Mouse (Mus musculus) liver, adult (tissue): ENCODE measurements around the gene Rora.

Experiments used
- GATA4 ChIP-seq: IDR thresholded peaks from 2 replicates; pipeline ENCODE4 v1.6.1; 2014; ENCODE audit warnings: mild to moderate bottlenecking, low read length; ENCODE audit not compliant: insufficient replicate concordance

Rora gene

DNA sequence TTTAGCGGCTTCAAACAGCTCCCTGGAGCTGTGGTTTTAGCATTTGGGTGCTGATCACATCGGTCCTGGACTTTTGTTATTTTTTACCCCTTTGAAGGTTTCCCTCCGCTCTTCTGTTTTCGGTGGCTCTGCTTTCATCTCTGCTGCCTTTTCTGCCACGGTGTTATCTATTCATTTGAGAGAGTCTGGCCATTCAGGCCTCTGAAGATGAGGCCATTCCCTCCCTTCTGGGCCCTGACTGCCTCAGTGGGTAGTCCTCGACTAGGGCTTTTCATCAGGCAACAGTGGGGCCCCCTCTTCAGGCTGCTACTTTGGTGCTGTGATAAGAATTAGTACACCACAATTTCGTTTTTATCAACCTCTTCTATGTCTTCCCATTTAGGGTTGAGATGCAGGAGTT, 617.3 kb downstream of the Rora start:
- TF ChIP-seq GATA4 = no peak

DNA sequence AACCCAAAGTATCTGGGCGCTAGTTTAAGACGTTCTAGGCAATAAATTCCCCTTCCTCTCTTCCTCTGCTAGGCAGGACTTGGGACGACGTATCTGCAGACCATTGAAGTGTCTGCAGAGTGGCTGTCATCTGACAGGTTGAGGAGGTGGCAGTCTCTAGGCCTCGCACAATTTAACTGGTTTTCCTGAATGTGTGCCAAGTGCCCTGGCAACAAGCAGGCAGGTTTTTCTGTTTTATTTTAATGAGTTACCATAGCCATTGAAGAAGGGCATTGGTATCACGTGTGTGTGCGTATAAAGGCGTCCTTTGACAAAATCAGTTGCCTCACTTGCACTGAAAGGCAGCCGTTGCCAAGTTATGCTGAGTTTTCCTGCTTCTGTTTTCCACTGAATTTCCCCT, 619.3 kb downstream of the Rora start:
- TF ChIP-seq GATA4 = no peak

DNA sequence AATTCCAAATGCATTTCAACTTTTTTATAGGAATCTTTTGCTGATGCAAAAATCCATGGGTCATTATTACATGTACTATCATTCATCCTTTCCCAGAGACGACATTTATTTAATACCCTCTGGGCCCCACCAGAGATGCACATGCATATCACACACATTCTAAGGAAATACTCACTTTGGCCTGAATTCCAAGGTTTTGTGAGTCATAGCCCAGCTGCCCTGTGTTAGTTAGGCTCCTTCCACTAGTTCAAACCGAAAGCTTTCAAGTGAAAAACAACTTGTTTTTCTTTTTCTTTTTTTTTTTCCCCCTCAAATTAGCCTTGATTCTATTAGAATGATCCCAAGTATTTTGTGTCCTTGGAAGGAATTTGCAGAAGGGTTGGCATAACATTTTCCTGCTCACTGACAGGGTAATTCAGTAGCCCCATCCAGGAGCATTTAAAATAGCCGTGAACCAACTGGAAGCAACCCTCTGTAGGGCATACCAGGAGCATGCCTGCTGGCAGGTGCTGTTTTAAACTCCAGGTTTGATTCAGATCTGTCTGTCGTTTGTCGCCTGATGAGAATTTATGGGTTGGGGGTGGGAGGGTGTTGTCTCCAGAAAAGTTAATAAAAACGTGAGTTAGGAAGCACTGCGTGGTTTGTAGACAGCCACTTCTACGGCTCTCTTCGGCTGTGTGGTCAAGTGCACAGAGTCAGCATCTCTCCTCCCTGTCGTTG, 621.3 kb downstream of the Rora start:
- no peak for TF ChIP-seq GATA4

DNA sequence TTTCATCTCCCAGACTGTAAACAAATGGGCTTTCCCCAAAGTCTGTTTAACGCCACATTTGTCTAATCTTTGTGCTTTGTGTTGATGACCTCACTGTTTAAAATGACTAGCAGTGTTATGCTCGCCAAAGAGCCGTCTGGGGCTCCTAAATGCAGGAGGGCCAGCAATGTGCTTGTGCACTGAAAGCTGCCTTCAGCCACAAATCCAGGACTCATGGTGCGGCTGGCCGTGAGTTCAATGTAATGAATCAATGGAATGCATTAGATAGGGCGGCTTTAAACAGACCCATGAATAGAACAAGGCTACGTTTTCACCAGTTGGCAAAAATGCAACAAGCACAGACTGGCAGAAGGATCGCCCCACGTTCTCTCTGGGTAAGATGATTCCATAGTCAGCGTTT, 623.7 kb downstream of the Rora start:
- no peak for TF ChIP-seq GATA4

DNA sequence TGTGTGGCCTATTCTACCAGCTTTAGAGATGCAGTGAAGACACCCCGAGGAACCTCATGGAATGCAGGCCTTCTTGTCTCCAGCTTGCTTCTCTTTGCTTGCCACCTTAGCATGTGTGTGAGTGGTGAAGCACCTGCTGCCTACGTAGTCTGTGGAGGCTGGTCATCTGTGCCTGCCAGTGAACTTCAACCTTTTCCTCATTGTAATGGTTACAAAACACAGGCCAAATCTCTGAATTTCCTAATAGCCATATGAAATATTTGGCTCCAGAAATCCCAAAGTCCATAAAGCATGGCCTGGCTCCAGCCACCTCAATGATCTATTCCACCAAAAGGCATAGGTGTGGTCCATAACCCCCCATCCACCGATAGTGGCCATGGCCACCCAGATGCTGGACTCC, 631.4 kb downstream of the Rora start:
- TF ChIP-seq GATA4 = no peak

DNA sequence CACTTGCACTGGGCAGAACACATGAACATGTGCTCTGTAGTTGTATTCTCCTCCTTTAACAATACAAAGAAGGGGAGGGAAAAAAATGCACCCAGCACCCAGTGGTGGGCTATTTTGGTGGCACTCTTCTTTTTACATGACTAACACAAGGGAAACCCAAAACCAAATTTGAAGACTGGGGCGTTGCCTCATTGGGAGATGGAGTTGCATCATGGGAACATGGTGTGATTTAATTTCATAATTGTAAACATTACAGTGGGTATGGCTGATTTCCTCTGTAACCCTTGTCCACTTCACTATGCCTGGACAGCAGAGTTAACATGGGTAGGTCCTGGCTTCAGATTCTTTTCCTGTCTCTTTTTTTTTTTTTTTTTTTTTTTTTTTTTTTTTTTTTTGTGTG, 634.5 kb downstream of the Rora start:
- TF ChIP-seq GATA4 = no peak

DNA sequence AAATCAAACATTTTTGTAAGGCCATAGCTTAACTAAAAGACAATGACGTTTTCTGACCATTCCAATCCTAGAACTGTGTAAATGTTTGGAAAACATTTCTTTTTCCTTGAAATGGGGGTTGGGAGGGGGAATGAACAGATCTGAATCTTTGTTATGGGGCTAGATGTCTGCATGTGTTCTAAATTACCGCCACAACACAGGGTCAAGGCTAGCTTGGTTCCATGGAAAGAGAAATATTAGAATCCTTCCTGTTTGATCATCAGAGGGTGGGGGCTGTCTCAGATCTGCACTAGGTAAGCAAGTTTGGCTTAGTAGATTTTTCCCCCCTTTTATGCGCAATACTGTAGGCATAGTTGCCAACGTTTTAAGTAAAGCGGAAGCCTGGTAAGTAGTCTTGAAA, 635.0 kb downstream of the Rora start:
- TF ChIP-seq GATA4 = no peak

DNA sequence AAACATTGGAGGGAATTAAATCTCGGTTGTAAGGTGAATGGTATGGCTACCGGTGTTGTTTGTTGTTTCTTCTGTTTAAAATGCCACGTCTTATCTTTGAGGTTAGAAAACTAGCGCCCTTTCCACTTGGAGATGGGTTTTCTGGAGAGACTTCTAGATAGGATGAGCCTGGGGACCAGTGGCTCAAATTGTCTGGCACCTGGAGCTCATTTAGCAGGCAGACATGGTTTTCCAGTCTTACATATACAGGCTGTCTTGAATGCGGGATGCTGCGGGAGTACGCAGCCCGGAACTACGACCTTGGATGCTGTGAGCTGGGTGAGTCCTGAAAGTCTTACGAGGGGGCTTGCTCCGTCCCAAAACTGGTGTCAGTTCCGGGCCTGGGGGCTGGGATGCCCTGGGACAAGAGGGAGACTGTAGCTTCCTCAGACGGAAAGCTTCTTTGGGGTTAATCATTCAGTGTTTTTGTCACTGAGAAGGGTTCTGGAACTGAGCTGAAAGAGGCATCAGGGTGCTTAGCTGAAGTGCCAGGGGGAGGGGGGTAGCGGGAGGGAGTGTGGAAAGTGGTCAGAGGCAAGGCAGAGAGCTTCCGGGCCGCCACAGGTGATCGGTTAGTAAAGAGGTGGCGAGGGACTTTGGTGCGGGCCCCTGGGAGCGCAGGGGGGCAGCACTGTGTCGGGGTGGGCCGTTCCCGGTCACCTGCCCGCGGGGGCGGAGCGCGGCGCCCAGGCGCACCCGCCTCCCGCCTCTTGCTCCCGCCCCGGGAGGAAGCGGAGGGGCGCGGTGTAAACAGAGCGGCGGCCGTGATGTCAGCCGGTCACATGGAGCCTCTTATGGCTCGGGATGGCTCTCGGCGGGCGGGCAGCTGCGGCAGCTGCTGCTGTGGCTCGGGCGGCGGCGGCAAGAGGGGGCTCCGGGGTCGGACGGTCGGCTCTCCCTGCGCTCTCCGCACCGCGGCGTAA, 635.8 kb downstream of the Rora start:
- peak; percentile 28; the same call in 1 of the 2 replicates for TF ChIP-seq GATA4

DNA sequence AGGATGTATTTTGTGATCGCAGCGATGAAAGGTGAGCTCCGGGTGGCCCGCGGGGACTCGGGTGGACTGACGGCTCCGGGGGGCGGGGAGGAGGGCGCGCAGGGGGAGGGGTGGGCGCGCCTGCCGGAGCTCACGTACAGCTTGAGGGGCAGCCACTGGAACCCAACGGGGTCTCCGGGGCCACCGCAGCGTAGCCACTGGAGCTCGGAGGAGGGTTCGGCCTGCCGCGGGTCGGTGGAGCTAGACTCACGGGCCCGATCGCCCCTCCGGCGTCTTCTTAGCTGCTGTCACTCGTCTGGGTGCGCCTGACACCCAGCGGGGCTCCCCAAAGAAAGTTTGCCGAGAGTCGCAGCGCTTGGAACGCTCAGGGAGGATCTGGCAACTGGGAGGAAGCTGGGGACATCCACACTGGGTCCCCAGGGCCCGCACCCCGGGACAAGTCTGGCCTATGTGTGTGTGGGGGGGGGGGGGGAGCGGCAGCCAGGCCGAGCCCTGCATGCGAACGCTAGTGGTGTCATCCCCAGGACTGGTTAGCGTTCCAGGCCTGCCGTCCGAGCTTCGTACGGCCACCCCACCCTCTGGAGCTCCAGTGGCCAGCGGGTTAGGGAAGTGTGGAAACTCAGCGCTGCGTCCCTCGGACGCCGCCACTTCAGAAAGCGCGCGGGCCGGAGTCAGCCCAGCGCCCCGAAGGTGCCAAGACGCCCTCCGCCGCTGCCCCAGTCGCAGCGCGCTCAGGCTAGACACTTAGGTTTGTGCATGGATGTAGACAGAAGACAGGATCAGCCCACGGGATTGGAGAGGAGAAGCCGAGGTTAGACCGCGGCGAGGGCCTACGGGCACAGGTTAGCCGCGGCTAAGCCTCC, 636.7 kb downstream of the Rora start:
- TF ChIP-seq GATA4 = no peak

DNA sequence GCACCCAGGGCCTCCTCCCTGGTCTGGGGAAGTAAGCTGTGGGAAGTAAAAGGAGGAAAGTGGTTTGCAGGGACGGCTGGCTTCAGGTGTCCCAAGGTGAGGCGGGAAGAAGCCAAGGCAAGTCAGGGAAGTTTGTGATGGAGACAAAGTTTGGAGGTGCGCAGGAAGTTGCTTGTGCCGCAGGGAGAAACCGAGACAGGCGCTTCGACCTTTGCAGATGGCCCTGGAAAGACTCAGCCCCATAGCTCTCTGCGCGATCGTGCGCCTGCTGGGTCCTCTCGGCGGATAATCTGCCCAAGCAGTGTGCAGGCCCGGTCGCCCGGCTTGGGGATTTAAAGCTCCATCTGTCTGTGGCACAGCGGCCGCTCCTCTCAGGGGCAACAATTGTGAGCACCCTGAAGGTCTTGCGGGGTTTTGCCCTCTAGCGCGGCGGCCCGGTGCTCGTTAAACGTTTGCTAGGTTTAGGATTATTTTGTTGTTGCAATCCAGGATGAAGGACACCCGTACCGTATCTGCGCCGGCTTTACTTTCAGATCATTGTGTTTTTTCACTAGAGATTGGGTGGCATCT, 637.4 kb downstream of the Rora start:
- TF ChIP-seq GATA4 = peak; percentile 55; the same call in 1 of the 2 replicates

DNA sequence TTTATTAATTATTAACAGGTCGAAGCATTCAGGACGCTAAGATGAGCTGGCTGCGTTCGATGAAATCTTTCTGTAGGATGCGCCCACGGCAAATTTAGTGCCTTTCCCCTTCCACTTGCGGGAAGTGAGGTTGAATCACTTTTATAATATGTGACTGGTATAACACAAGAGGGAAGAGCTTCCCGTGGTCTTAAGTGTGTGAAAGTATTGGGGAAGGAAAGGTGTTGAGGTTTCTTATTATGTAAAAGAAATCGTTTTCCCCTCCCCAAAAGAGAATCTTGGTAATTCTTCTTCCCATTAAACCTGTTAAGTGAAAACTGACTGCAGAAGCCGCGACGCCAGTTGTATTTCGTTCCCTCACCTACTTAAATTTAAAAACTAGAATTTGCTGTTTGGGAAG, 637.9 kb downstream of the Rora start:
- TF ChIP-seq GATA4 = no peak

DNA sequence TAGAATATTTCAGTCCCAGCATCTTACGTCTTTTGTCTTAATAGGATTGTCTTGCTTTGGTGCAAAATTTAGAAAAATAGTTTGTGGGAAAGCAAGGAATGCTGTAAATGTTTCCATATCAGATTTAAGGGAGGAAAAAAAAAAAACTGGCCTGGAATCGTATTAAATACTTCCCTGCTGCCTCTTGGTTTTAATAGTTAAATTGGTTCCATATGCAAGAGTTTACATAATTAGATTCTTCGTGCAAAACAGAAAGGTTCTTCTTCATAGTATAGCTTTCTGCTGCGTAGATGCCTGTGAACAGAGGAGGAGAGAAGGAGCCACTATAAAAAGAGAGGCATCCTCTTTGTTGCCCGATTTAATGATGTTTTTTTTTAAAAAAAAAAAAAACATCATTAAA, 638.8 kb downstream of the Rora start:
- TF ChIP-seq GATA4 = no peak

DNA sequence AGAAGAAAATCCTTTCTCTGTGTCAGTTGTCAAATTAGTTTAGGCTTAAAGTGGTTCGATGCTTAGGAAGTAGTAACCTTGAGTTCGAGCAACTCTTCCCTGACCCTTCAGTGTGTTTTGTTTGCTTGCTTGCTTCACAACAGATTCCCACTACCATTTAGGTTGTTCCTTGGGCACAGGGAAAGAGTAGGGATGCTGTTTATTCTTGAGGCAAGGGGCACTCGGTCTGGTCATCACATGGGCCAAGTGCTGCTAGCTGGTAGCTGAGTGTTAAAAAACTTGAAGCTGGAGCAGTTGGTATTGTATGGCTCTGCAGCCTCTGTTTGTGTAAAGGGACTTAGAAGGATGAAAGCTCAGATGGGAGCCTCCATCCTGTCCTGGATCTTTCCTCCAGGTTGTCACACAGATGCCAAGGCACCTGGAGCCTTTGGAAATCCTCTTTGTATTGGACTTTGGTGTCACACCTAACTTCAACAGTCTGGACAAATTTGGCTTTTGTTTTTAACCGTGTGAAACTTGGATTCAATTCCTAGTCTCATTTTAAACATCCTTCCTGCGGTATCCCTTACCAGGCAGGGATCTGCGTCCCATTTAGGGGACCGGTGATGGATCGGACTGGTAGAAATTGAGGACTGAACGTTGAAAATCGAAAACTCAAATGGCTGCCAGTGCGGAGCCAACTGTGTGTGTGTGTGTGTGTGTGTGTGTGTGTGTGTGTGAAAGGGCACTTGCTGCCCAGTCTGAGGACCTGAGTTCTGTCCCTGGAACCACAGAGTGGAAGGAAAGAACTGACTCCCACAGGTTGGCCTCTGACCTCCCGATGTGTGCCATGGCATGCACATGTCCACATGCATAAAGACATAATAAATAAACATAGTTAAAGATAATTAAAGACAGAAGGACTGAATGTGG, 639.4 kb downstream of the Rora start:
- TF ChIP-seq GATA4 = no peak

DNA sequence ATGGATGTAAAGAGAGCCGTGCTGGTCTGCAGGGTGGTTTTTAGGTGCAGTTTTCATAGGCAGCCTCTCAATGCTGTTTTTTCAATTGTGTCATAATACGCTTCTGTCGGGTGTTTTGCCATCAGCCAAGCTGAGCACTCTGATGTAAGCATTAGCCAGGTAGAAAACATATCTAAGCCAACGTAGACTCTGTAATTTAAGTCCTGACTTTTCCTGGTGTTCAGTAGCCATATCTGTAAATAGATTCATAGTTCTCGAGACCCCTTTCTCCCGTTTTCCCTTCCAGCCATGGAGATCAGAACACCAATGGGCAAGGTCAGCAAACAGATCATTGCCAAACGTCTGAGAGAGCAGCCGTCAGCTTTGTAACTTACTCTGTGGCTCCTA, 640.1 kb downstream of the Rora start:
- no peak for TF ChIP-seq GATA4
